Mouse (Mus musculus) Patski (cell line): ENCODE data around the gene Gm17359. TPM values are rescaled to one million over a fixed set of nuclear protein-coding genes. Genes with fewer than 3 reads are reported as not detected.

Source experiments
- ATAC-seq: fragments of 100-300 bp; one replicate; pipeline ENCODE4 v1.8.0; 2021
- CTCF ChIA-PET: fragments of 350-600 bp; sonication (Branson Sonifier 250); formaldehyde crosslinking; loops from one replicate; lab custom pipeline; 2022; ENCODE audit warnings: inconsistent platforms; lab: Charles Lee
- POLR2A ChIA-PET: fragments of 350-600 bp; sonication (Branson Sonifier 250); formaldehyde crosslinking; loops from one replicate; lab custom pipeline; 2022; ENCODE audit warnings: antibody characterized with exemption, inconsistent platforms; lab: Charles Lee
- DNase-seq: peaks from one replicate; pipeline ENCODE4 v3.0.0-alpha.2; 2011; ENCODE audit warnings: low read depth, low spot score
- H3K27me3 ChIP-seq: fragments of 371-371 bp; one replicate; pipeline ENCODE4 v1.5.1; 2021
- CTCF ChIP-seq: fragments of 100-300 bp; IDR thresholded peaks from one replicate; pipeline ENCODE4 v1.5.1; 2021
- in situ Hi-C: fragments of 300-500 bp; cut with MboI; formaldehyde crosslinking; loops from 3 replicates; pipeline ENCODE4 v1.11.1; 2018; ENCODE audit warnings: low pct_unique_long_range_greater_than_20kb, mixed read lengths
- polyA plus RNA-seq: library from polyadenylated mRNA; unstranded; gene quantifications from one replicate; pipeline ENCODE4 v1.2.3, GENCODE M21; 2021

Gene Gm17359
- polyA plus RNA-seq = not detected

DNA sequence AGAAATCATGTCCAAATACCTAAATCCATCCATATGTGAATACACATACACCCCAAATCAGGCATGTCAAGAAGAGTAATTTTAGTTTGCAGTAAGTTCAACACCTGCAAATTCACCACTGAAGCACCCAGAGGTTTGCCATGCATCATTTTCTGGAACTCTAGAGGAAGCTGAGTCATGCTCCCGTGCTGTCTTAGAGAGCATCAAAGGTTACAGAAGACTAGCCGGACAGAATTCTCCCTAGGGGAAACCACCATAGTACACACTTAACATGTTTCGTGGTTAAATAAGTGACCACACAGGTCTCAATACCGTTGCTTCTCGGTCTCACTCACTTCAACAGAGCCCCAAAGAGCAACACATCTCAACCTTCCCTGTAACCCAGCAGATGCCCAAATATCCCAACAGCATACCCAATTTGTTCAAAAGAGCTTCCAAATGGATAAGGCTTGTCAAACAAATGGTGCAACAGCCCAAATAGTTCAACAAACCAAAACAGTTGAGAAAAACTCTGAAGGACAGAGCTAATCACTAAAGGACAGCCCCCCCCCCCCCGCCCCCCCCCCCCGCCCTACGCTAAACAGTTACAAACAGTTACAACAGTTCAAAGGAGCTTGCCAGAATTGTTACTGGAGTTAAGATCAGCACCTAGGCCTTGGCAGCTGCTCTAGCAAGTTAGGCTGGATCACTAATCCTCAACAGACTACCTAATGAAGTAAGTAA, at the start of gene Gm17359:
Gm17359 (plus strand) TSS at position 618 of the 723 bp plus-strand sequence.
- POLR2A ChIA-PET = interaction anchor here (1.7 kb wide), 1 partner anchor 38 kb away, joined by 3 read pairs; no protein-coding TSS in a partner anchor
- CTCF ChIA-PET = interaction anchor here (0.6 to 3.3 kb wide), 4 partner anchors 12 to 84 kb away, joined by 3 to 11 read pairs (median 3); no protein-coding TSS in a partner anchor
- in situ Hi-C loops = no loop called here
- no peaks in the 10 kb centered on the region for H3K27me3 ChIP-seq
- no peak for TF ChIP-seq CTCF
- ATAC-seq = peak; percentile 72
- peak; percentile 69 for DNase-seq

DNA sequence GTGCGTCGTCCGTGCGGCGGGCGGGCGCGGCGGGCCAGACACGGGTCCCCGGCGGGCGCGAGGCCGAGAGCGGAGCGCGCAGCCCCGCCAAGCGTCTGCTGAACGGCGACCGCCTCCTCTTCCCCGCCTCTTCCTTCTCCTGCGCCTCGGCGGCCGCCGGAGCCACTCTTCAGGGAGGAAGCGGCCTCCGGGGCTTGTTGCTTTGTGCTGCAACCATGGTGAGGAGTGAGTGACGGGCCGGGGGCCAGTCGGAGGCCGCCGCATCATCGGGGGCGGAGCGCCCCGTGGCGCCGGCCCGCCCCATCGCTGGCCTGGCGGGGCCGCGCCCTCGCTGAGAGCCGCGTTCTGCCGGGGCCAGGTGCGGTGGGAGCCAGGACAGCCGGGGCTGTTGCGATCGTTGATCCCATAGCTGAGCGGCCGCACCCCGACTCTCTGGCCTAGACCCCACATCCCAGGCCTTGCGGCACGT, 49.3 kb upstream of the Gm17359 start:
- peak; percentile 96 for ATAC-seq
- ChIA-PET POLR2A (interaction anchor here (0.6 to 1.4 kb wide), 3 partner anchors 9 to 149 kb away, joined by 3 read pairs; no protein-coding TSS in a partner anchor), CTCF (no interaction called here)
- no peaks in the 10 kb centered on the region for H3K27me3 ChIP-seq
- no peak for TF ChIP-seq CTCF
- peak; percentile 77 for DNase-seq
- in situ Hi-C loops = loop anchor here (5.0 to 10.0 kb wide), 2 partner anchors 62 to 305 kb away; partner anchors contain the start of gene Ppid

DNA sequence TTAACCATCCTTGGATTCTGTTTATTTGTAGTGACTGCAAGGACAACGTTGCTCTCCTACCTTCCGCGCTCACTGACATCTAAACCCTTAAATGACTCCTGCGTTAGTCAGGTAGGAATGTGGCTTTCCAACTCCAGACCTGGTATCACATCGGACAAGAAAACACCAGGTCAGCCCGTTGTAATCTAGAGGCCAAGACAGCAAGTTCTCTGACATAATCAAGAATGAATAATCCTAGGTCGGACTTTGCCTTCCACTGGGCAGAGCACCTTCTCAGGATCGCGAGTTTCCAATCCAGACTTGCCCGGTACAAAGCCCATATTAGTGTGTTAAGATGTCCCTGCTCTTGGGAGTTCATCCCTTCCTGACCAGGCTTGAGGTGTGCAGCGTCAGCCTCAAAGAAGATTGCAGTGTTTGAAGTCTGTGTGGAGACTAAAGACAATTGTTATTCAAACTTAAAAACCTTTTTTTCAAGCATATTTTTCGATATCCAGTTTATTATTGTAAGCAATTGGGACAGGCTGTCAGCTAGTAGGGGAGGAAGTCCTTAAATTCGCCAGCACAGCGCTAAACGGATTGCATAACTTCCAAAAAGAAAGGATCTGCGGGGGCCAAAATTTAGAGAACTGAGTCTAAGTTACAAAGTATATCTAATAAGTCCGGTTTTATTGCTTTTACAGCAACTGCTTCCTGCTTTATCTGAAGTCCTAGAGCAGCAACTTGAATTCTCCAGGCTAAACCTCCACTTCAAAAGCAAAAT, 48.6 kb upstream of the Gm17359 start:
- H3K27me3 ChIP-seq = no peaks in the 10 kb centered on the region
- CTCF ChIA-PET = no interaction called here
- ATAC-seq (no peak), DNase-seq (no peak)
- POLR2A ChIA-PET = no interaction called here
- no peak for TF ChIP-seq CTCF
- in situ Hi-C loops = loop anchor here (5.0 to 10.0 kb wide), 2 partner anchors 63 to 304 kb away; partner anchors contain the start of gene Ppid

DNA sequence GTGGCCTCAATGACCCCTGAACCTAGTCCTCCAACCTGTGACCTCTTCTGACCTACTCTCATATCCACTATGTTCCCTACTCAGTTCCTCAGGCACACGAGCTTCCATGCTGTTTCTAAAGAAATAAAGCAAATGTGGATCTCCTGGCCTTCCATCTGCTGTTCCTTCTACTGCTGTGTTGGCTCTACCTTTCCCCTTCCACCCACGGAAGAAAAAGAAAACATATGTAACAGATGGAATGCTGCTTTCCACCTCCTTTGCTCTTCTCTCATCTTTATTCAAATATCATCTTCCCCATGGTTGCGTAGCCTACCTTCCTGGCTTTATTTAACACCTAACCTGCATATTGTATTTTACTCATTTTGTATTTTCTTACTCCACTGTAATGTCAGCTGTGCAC, 47.4 kb upstream of the Gm17359 start:
- CTCF ChIA-PET = no interaction called here
- H3K27me3 ChIP-seq = peaks cover 5% of the 10 kb centered on the region
- ATAC-seq (no peak), DNase-seq (no peak)
- POLR2A ChIA-PET = no interaction called here
- no peak for TF ChIP-seq CTCF
- in situ Hi-C loops = loop anchor here (5.0 to 10.0 kb wide), 2 partner anchors 64 to 303 kb away; partner anchors contain the start of gene Ppid

DNA sequence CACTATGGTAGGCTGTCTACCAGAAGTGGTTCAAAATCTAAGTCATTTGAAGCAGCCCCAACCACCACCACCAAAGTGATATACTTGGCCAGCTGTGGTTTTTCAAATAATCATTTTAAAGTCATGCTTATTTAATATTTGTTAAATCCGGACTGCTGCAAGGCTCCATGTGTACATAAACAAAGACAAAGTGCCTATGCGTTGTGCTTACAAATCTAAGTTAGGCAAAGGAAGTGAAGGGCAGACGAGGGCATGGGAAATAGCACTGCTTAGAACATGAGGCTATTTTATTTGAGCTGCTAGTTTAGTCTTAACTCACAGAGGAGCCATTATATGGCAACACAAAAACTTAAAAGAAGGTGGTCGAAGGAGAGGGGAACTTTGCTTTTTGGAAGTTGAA, 43.4 kb upstream of the Gm17359 start:
- DNase-seq = no peak
- H3K27me3 ChIP-seq = peaks cover 10% of the 10 kb centered on the region
- ATAC-seq = no peak
- TF ChIP-seq CTCF = no peak
- POLR2A ChIA-PET = no interaction called here
- CTCF ChIA-PET = interaction anchor here (0.9 to 1.3 kb wide), 2 partner anchors 140 to 335 kb away, joined by 3 read pairs; no protein-coding TSS in a partner anchor
- in situ Hi-C loops = no loop called here

DNA sequence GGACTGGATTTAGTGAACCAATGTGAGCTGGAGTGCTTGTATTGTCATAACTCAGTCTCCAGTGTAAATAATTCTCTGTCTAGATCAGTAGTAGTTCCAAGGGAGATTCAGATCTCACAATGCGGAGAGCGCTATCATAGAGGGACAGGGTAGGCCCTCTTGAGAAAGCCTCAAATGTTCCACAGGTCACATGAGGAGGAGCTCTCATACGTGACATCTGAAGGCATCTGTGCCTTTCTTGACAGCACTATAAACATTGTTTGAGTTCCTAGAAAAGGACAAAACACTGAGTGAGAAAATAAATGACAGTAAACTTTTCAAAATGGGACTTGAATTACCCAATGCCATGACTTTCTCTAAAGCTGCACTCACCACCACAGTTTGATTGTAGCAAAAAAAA, 41.8 kb upstream of the Gm17359 start:
- POLR2A ChIA-PET = no interaction called here

DNA sequence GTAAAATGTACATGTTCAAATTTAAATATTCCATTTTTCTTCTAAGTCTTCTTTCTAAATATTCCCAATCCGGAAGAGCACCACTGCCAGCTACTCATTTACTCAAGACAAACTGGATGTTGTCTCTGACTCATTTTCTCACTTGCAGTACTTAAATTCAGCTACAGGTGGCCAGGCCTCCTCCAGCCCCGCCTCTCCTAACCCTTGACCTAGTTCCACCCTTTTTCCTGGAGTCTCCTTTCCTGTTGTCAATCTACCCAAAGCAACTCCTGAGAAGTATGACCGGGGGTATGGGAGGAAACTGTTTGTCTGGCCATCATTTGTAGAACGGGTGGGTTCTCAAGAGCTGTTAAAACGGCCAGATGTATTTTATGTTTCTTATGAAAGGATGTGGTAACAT, 40.4 kb upstream of the Gm17359 start:
- ATAC-seq (peak; percentile 42), DNase-seq (no peak)
- in situ Hi-C loops = no loop called here
- no peak for TF ChIP-seq CTCF
- POLR2A ChIA-PET = interaction anchor here (1.1 kb wide), 1 partner anchor 10 kb away, joined by 3 read pairs; the partner anchor contains the start of gene Rapgef2
- CTCF ChIA-PET = interaction anchor here (1.4 kb wide), 1 partner anchor 20 kb away, joined by 3 read pairs; no protein-coding TSS in a partner anchor
- peaks cover 12% of the 10 kb centered on the region for H3K27me3 ChIP-seq

More for the DNA sequence above, 41.8 kb upstream of the Gm17359 start:
- H3K27me3 ChIP-seq = peaks cover 10% of the 10 kb centered on the region
- no peak for TF ChIP-seq CTCF
- ATAC-seq = no peak
- no peak for DNase-seq
- CTCF ChIA-PET = interaction anchor here (1.6 kb wide), 1 partner anchor 18 kb away, joined by 3 read pairs; no protein-coding TSS in a partner anchor
- in situ Hi-C loops = no loop called here

DNA sequence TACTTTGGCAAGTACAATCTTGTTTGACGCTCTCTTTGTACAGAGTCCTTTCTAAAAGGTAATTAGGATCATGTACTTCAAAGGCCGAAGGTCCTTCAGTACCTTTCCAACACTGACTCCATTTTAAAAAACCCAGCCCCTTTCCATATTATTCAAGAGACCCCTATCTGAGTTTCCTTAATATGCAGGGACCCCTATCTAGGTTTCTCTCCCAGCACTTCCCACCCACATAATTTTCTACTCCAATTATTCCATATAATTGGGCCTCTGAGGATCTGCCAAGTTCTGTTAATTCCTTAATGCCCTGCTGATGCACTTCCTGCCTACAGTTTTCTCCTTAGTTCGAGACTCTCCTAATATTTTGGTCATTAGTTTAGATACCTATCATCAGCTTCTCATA, 39.9 kb upstream of the Gm17359 start:
- POLR2A ChIA-PET = interaction anchor here (1.1 kb wide), 1 partner anchor 10 kb away, joined by 3 read pairs; the partner anchor contains the start of gene Rapgef2
- DNase-seq (no peak), ATAC-seq (no peak)
- in situ Hi-C loops = no loop called here
- peaks cover 18% of the 10 kb centered on the region for H3K27me3 ChIP-seq
- CTCF ChIA-PET = no interaction called here
- no peak for TF ChIP-seq CTCF

DNA sequence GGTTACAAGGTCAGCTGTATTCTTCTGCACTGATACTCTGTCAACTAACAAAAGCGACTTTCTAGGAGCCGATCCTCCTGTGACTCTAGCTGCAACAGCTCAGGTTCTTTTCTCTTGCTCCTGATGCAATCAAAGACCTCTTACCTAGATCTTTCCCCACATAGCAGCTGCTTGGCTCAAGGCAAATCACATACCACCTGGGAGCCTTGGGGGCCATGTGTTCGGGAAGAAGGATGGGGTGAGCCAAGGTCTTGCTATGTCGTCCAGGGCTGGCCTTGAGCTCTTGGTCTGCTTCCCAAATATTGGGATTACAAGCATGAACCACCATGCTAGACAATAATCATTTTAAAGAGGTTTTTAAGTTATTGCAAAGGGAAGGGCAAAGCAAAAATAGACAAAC, 39.2 kb upstream of the Gm17359 start:
- in situ Hi-C loops = no loop called here
- ChIA-PET CTCF (interaction anchor here (0.7 to 1.6 kb wide), 2 partner anchors 52 to 289 kb away, joined by 3 read pairs; no protein-coding TSS in a partner anchor), POLR2A (interaction anchor here (0.5 kb wide), 1 partner anchor 571 kb away, joined by 3 read pairs; no protein-coding TSS in a partner anchor)
- H3K27me3 ChIP-seq = peaks cover 25% of the 10 kb centered on the region
- TF ChIP-seq CTCF = no peak
- DNase-seq (no peak), ATAC-seq (no peak)

DNA sequence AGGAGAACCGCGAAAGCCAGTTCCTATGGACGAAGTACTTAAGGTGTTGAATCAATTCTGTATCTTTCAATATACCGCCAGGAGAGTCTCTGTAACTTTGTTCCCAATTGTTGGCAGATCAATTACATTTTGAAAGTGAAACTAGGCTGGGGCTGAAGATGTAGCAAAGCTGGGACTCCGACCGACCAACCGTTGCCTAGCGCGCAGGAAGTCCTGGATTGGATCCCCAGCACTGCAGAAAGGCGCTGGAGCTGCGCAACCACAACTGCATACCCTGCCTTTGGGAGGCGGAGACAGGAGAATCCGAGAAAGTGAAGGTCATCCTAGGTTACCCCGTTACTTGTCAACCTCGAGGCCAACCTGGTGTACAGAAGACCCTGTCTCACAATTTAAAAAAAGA, 37.1 kb upstream of the Gm17359 start:
- ATAC-seq (no peak), DNase-seq (no peak)
- CTCF ChIA-PET = no interaction called here
- POLR2A ChIA-PET = no interaction called here
- TF ChIP-seq CTCF = no peak
- in situ Hi-C loops = no loop called here
- H3K27me3 ChIP-seq = peaks cover 20% of the 10 kb centered on the region
